In genomic region chr7:17002375-17003195, GRCm38 (mm10) we compare ENCODE assay signal across 8 mouse cellular contexts. TPM values are rescaled to one million over a fixed set of nuclear protein-coding genes. Genes with fewer than 3 reads are reported as not detected.
DNase-seq lines count a peak whose midpoint lies in the region; ATAC-seq and TF ChIP-seq lines count a peak whose summit lies in the region.

No protein-coding gene starts in this region.

- peak; percentile 81 to 90 for DNase-seq in heart, adult 18-20 months
- DNase-seq in heart, postnatal 25 days (ENCODE audit: low spot score), result no peak
- peak; percentile 90 to 96 for DNase-seq in cerebellum, postnatal 36 days
- peak; percentile 84 for DNase-seq in gastrocnemius, adult 2 months
- peak; percentile 82 to 87 for DNase-seq in left cerebral cortex, postnatal 25 days (ENCODE audit: low spot score in 2 of 2)
- DNase-seq in mesoderm, embryonic 11.5 days (ENCODE audit: low read depth, low spot score), result peak; percentile 89
- DNase-seq in right cerebral cortex, postnatal 4 days, result peak; percentile 89

- peaks cover 51% of the 10 kb centered on the region for H3K36me3 ChIP-seq in intestine, embryonic 15.5 days

- 13% methylated on average over 7 of the region's 7 CpGs for WGBS in intestine, embryonic 15.5 days

- peak overlapping the region; percentile 66 for H3K27ac ChIP-seq in gastrocnemius, adult 2 months
- H3K27ac ChIP-seq in intestine, embryonic 15.5 days, result peak overlapping the region; percentile 59

- TF ChIP-seq CTCF in gastrocnemius, adult 2 months (IDR thresholded peaks at IDR 0.05), result peak; percentile 77

- no peaks in the 10 kb centered on the region for H3K27me3 ChIP-seq in intestine, embryonic 15.5 days (replicated peaks)

- H3K4me1 ChIP-seq in intestine, embryonic 15.5 days (replicated peaks), result peaks cover 22% of the 10 kb centered on the region

- no peak overlapping the region for H3K4me2 ChIP-seq in intestine, embryonic 15.5 days (replicated peaks)

- no peak overlapping the region for H3K9ac ChIP-seq in intestine, embryonic 15.5 days

- peak; percentile 66 for ATAC-seq in intestine, embryonic 15.5 days

- no peak overlapping the region for H3K4me3 ChIP-seq in gastrocnemius, adult 2 months
- H3K4me3 ChIP-seq in intestine, embryonic 15.5 days (replicated peaks), result no peak overlapping the region

- H3K9me3 ChIP-seq in intestine, embryonic 15.5 days, result no peaks in the 10 kb centered on the region

- intact Hi-C loops in heart, postnatal 25 days (cut with DNase I), result loop anchor here (1.0 to 2.0 kb wide), 4 partner anchors 48 to 70 kb away; no protein-coding TSS in a partner anchor
- intact Hi-C loops in gastrocnemius, adult 2 months (cut with DNase I), result loop anchor here (1.0 to 2.0 kb wide), 4 partner anchors 49 to 71 kb away; no protein-coding TSS in a partner anchor
- intact Hi-C loops in left cerebral cortex, postnatal 25 days (cut with DNase I), result loop anchor here (1.0 to 2.0 kb wide), 4 partner anchors 50 to 70 kb away; no protein-coding TSS in a partner anchor

RNA-seq across cellular contexts. Expression of gene Ccdc8, which starts 10.1 kb away (rescaled TPM):
- 1 to 10 TPM; 3.8 to 4.5 TPM for total RNA-seq in heart, adult 18-20 months (2021)
- total RNA-seq in heart, postnatal 25 days (2021), result 1 to 10 TPM; 5.2 to 6.5 TPM
- 1 to 10 TPM in 1 of 2 experiments, under 1 TPM in 1; 0.74 to 1.5 TPM for total RNA-seq in gastrocnemius, adult 2 months (2021)
- 28.1 and 29.0 TPM in 2 replicates for polyA plus RNA-seq in intestine, embryonic 15.5 days (2015; fragmentation: Nextera tagmentation; extraction: Ambion mirVana)
- total RNA-seq in left cerebral cortex, postnatal 25 days (2021), result 1 to 10 TPM; 2.4 to 2.6 TPM

RNA-seq across cellular contexts. Expression of gene Gm42372, which starts 19.7 kb away (rescaled TPM):
- total RNA-seq in heart, adult 18-20 months (2021), result under 1 TPM in 1 of 2 experiments, not detected in 1; 0.08 TPM
- not detected for total RNA-seq in heart, postnatal 25 days (2021)
- total RNA-seq in gastrocnemius, adult 2 months (2021), result not detected
- polyA plus RNA-seq in intestine, embryonic 15.5 days (2015; fragmentation: Nextera tagmentation; extraction: Ambion mirVana), result 0.28 and 0.44 TPM in 2 replicates
- 10 to 100 TPM; 62.3 to 64.9 TPM for total RNA-seq in left cerebral cortex, postnatal 25 days (2021)

RNA-seq across cellular contexts. Expression of gene Ppp5c, which starts 25.1 kb away (rescaled TPM):
- 10 to 100 TPM; 98.8 to 98.9 TPM for total RNA-seq in heart, adult 18-20 months (2021)
- 100 to 1,000 TPM in 1 of 2 experiments, 10 to 100 TPM in 1; 97.5 to 102 TPM for total RNA-seq in heart, postnatal 25 days (2021)
- 10 to 100 TPM; 64.8 to 65.8 TPM for total RNA-seq in gastrocnemius, adult 2 months (2021)
- 81.5 and 89.5 TPM in 2 replicates for polyA plus RNA-seq in intestine, embryonic 15.5 days (2015; fragmentation: Nextera tagmentation; extraction: Ambion mirVana)
- total RNA-seq in left cerebral cortex, postnatal 25 days (2021), result 100 to 1,000 TPM; 167 to 169 TPM

RNA-seq across cellular contexts. Expression of gene Pnmal1, which starts 43.1 kb away (rescaled TPM):
- not detected for total RNA-seq in heart, adult 18-20 months (2021)
- not detected for total RNA-seq in heart, postnatal 25 days (2021)
- not detected for total RNA-seq in gastrocnemius, adult 2 months (2021)
- 3.0 and 3.1 TPM in 2 replicates for polyA plus RNA-seq in intestine, embryonic 15.5 days (2015; fragmentation: Nextera tagmentation; extraction: Ambion mirVana)
- 100 to 1,000 TPM; 107 to 115 TPM for total RNA-seq in left cerebral cortex, postnatal 25 days (2021)

RNA-seq across cellular contexts. Expression of gene Pnmal2, which starts 58.1 kb away (rescaled TPM):
- 1 to 10 TPM; 3.7 to 4.0 TPM for total RNA-seq in heart, adult 18-20 months (2021)
- 1 to 10 TPM; 3.7 to 4.1 TPM for total RNA-seq in heart, postnatal 25 days (2021)
- total RNA-seq in gastrocnemius, adult 2 months (2021), result under 1 TPM; 0.74 to 0.86 TPM
- polyA plus RNA-seq in intestine, embryonic 15.5 days (2015; fragmentation: Nextera tagmentation; extraction: Ambion mirVana), result 8.1 and 8.3 TPM in 2 replicates
- total RNA-seq in left cerebral cortex, postnatal 25 days (2021), result 100 to 1,000 TPM; 268 to 274 TPM

Comparison
In these comparisons a context has a peak if more than half of its experiments do, and no peak if none do; other contexts are left out.
1. RNA of gene Gm42372, which starts 19.7 kb away (total RNA-seq): 62.3 to 64.9 TPM in left cerebral cortex, postnatal 25 days; 0.08 TPM in heart, adult 18-20 months, not detected in heart, postnatal 25 days and not detected in gastrocnemius, adult 2 months; every median in the first group is over 10 times any median in the second.